Mouse (Mus musculus) E14TG2a.4 (cell line): ENCODE measurements around the gene Ddx58.

Experiments used
- CTCF ChIP-seq: conservative IDR thresholded peaks from 2 replicates; pipeline ENCODE4 v1.5.1; 2014; ENCODE audit warnings: low read length
- NANOG ChIP-seq: IDR thresholded peaks from 2 replicates; pipeline ENCODE4 v1.6.1; 2014; ENCODE audit warnings: borderline replicate concordance, low read length, mixed read lengths
- POU5F1 ChIP-seq: IDR thresholded peaks from 2 replicates; pipeline ENCODE4 v1.6.1; 2014; ENCODE audit warnings: low read length, borderline replicate concordance

DNA sequence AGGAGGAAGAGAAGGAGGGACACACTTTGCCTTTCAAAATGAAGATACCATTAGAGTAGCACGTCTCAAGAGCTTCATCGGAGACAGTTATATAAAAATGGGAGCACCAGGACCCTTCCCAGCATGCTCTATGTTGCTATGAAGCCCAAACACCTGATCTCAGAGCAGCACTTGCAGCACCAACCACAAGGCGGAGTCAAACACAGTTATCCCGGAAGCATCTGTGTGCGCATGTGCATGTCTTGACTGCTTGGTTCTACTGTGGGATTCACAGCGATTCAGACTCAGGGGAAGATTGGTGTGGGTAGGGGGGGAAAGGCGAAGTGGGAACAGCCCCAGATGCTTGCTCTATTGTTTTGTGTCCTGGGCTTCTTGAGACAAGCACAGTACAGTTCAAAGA is 21.2 kb downstream of the Ddx58 start:
- TF ChIP-seq CTCF (peak; percentile 28; the same call in 1 of the 2 replicates), POU5F1 (no peak), NANOG (no peak)
